Mouse (Mus musculus) kidney, postnatal 10 days (tissue): ENCODE data around the gene Olfr64.

Source experiments
- DNase-seq: peaks from one replicate; pipeline ENCODE4 v3.0.0; 2021; ENCODE audit warnings: mixed read lengths

Gene Olfr64

GRCm38 (mm10) chr7:103894385-103894784, at the start of gene Olfr64:
Gene Olfr64, minus strand, starts transcription at chr7:103894485.
- DNase-seq = no peak

GRCm38 (mm10) chr7:103942730-103943129, 48.4 kb upstream of the Olfr64 start:
- peak; percentile 47 for DNase-seq

- DNase-seq = no peak
These were observed 40.0 kb upstream of the Olfr64 start, which contains the start of gene Olfr632 for GRCm38 (mm10) chr7:103934264-103934663. Gene Olfr632, plus strand, starts transcription at chr7:103934347.

- DNase-seq = no peak
These were observed 34.2 kb upstream of the Olfr64 start, which contains the start of gene Olfr631 for GRCm38 (mm10) chr7:103928525-103928924. Gene Olfr631, plus strand, starts transcription at chr7:103928825.

- DNase-seq = no peak
These were observed 21.1 kb upstream of the Olfr64 start for GRCm38 (mm10) chr7:103915338-103915737.

- DNase-seq = no peak
These were observed 18.8 kb upstream of the Olfr64 start for GRCm38 (mm10) chr7:103912969-103913511.

GRCm38 (mm10) chr7:103910047-103910446, 15.8 kb upstream of the Olfr64 start:
- DNase-seq = no peak

GRCm38 (mm10) chr7:103903187-103903586, 8.9 kb upstream of the Olfr64 start, which contains the start of gene Olfr65:
Gene Olfr65, plus strand, starts transcription at chr7:103903487.
- DNase-seq = no peak

- no peak for DNase-seq
These were observed 8.1 kb downstream of the Olfr64 start, which contains the start of gene Olfr66 for GRCm38 (mm10) chr7:103886152-103886551. Gene Olfr66, minus strand, starts transcription at chr7:103886252.

- DNase-seq = no peak
These were observed 17.2 kb downstream of the Olfr64 start for GRCm38 (mm10) chr7:103877093-103877492.

GRCm38 (mm10) chr7:103874451-103874850, 19.8 kb downstream of the Olfr64 start:
- no peak for DNase-seq

- no peak for DNase-seq
These were observed 21.2 kb downstream of the Olfr64 start for GRCm38 (mm10) chr7:103873064-103873463.

GRCm38 (mm10) chr7:103870667-103871066, 23.6 kb downstream of the Olfr64 start:
- DNase-seq = no peak

GRCm38 (mm10) chr7:103865716-103866115, 28.6 kb downstream of the Olfr64 start:
- no peak for DNase-seq

GRCm38 (mm10) chr7:103861531-103861930, 32.8 kb downstream of the Olfr64 start:
- DNase-seq = no peak

GRCm38 (mm10) chr7:103860855-103861254, 33.4 kb downstream of the Olfr64 start:
- DNase-seq = peak; percentile 5

- DNase-seq = no peak
These were observed 35.2 kb downstream of the Olfr64 start for GRCm38 (mm10) chr7:103859076-103859475.

GRCm38 (mm10) chr7:103854669-103855068, 39.6 kb downstream of the Olfr64 start:
- DNase-seq = no peak

GRCm38 (mm10) chr7:103853090-103853489, 41.2 kb downstream of the Olfr64 start, which contains the start of gene Hbb-y:
Gene Hbb-y, minus strand, starts transcription at chr7:103853216.
- no peak for DNase-seq

- no peak for DNase-seq
These were observed 49.6 kb downstream of the Olfr64 start for GRCm38 (mm10) chr7:103844525-103845325.

- DNase-seq = no peak
These were observed 51.3 kb downstream of the Olfr64 start, which contains the start of gene Hbb-bh1 for GRCm38 (mm10) chr7:103843034-103843433. Gene Hbb-bh1, minus strand, starts transcription at chr7:103843164.

- no peak for DNase-seq
These were observed 54.0 kb downstream of the Olfr64 start, which contains the start of gene Hbb-bh2 for GRCm38 (mm10) chr7:103840268-103840667. Gene Hbb-bh2, minus strand, starts transcription at chr7:103840520.
